In genomic region chr6:148986003-148986402, GRCm38 (mm10) we compare ENCODE assay signal across 25 mouse cellular contexts. TPM values are rescaled to one million over a fixed set of nuclear protein-coding genes. Genes with fewer than 3 reads are reported as not detected.
DNase-seq lines count a peak whose midpoint lies in the region; ATAC-seq and TF ChIP-seq lines count a peak whose summit lies in the region.
"Had no signal": no experiment of that assay in that cellular context is flagged by ENCODE, and none has a peak within 500 bp of the region (broad histone marks: within the 10 kb centered on the region; RNA-seq: fewer than 3 reads in every experiment).

No protein-coding gene starts in this region.

- H3K36me3 ChIP-seq in forebrain, embryonic 13.5 days (ENCODE audit: poor library complexity, severe bottlenecking): peaks cover 4% of the 10 kb centered on the region; the same call in 1 of the 2 replicates
- no peaks in the 10 kb centered on the region for H3K36me3 ChIP-seq in forebrain, embryonic 11.5 days (ENCODE audit: control insufficient read depth, insufficient read depth, low read length)
- H3K36me3 ChIP-seq in kidney, adult 2 months (ENCODE audit: control insufficient read depth, insufficient read depth, low read length): no peaks in the 10 kb centered on the region
- peaks cover 6% of the 10 kb centered on the region; the same call in 1 of the 2 replicates for H3K36me3 ChIP-seq in forebrain, embryonic 14.5 days (ENCODE audit: control insufficient read depth, insufficient read depth, low read length)
- H3K36me3 ChIP-seq: kidney, embryonic 15.5 days; limb, embryonic 10.5 days had no signal

- H3K9ac ChIP-seq in forebrain, embryonic 13.5 days: no peak overlapping the region
- H3K9ac ChIP-seq in forebrain, embryonic 11.5 days (ENCODE audit: low read length): no peak overlapping the region
- H3K9ac ChIP-seq in forebrain, embryonic 14.5 days (ENCODE audit: low read length): no peak overlapping the region
- H3K9ac ChIP-seq: kidney, embryonic 15.5 days; lung, embryonic 14.5 days had no signal

- ATAC-seq in forebrain, embryonic 13.5 days: 0 out of 2 replicates have a peak, but pooled peaks have one; percentile 27
- ATAC-seq in forebrain, embryonic 11.5 days (replicated peaks; ENCODE audit: low FRiP score): no peak
- peak; percentile 94 for ATAC-seq in megakaryocyte progenitor cell, adult 5-6 weeks (replicated peaks; ENCODE audit: poor library complexity)
- ATAC-seq in forebrain, embryonic 14.5 days: no peak; the same call in 1 of the 2 replicates
- ATAC-seq: CD4-positive, CD25-positive, alpha-beta regulatory T cell, adult 4 months; forebrain, embryonic 16.5 days; hindbrain, postnatal 0 days; intestine, embryonic 16.5 days; midbrain, embryonic 16.5 days had no signal

- TF ChIP-seq POLR2A in kidney, adult 2 months (IDR thresholded peaks at IDR 0.05; ENCODE audit: low read depth, low read length): no peak

- no peak overlapping the region for H3K4me2 ChIP-seq in forebrain, embryonic 13.5 days
- H3K4me2 ChIP-seq in forebrain, embryonic 11.5 days (ENCODE audit: low read depth, low read length, severe bottlenecking): no peak overlapping the region
- no peak overlapping the region for H3K4me2 ChIP-seq in forebrain, embryonic 14.5 days (ENCODE audit: low read length)
- H3K4me2 ChIP-seq: kidney, embryonic 15.5 days; lung, embryonic 14.5 days had no signal

- H3K4me1 ChIP-seq in forebrain, embryonic 13.5 days: no peaks in the 10 kb centered on the region
- H3K4me1 ChIP-seq in forebrain, embryonic 11.5 days (replicated peaks; ENCODE audit: control insufficient read depth, insufficient read depth, low read length): no peaks in the 10 kb centered on the region
- H3K4me1 ChIP-seq in kidney, adult 2 months (ENCODE audit: control insufficient read depth, insufficient read depth, low read length): no peaks in the 10 kb centered on the region
- H3K4me1 ChIP-seq in forebrain, embryonic 14.5 days (ENCODE audit: control insufficient read depth, insufficient read depth, low read length): no peaks in the 10 kb centered on the region
- H3K4me1 ChIP-seq: kidney, embryonic 15.5 days; limb, embryonic 10.5 days had no signal

- H3K27ac ChIP-seq in forebrain, embryonic 13.5 days: no peak overlapping the region
- H3K27ac ChIP-seq in forebrain, embryonic 11.5 days (ENCODE audit: low read depth, low read length): no peak overlapping the region
- no peak overlapping the region for H3K27ac ChIP-seq in kidney, adult 2 months (ENCODE audit: insufficient read depth, low read depth, low read length)
- H3K27ac ChIP-seq in forebrain, embryonic 14.5 days (ENCODE audit: low read depth, low read length): no peak overlapping the region
- H3K27ac ChIP-seq: hindbrain, postnatal 0 days; kidney, embryonic 15.5 days; limb, embryonic 10.5 days had no signal

- H3K4me3 ChIP-seq in forebrain, embryonic 13.5 days: no peak overlapping the region
- H3K4me3 ChIP-seq in forebrain, embryonic 11.5 days (ENCODE audit: low read depth, low read length): no peak overlapping the region
- H3K4me3 ChIP-seq in kidney, adult 2 months (ENCODE audit: insufficient read depth, low read depth, low read length): no peak overlapping the region
- no peak overlapping the region for H3K4me3 ChIP-seq in forebrain, embryonic 14.5 days (ENCODE audit: low read depth, low read length)
- H3K4me3 ChIP-seq: kidney, embryonic 15.5 days; limb, embryonic 10.5 days had no signal

- no peaks in the 10 kb centered on the region for H3K27me3 ChIP-seq in forebrain, embryonic 13.5 days
- H3K27me3 ChIP-seq in forebrain, embryonic 11.5 days (ENCODE audit: control insufficient read depth, insufficient read depth, low read length): no peaks in the 10 kb centered on the region
- H3K27me3 ChIP-seq in kidney, adult 2 months (replicated peaks; ENCODE audit: control insufficient read depth, insufficient read depth, low read length): no peaks in the 10 kb centered on the region
- no peaks in the 10 kb centered on the region for H3K27me3 ChIP-seq in forebrain, embryonic 14.5 days (replicated peaks; ENCODE audit: control insufficient read depth, insufficient read depth, low read length)
- H3K27me3 ChIP-seq: kidney, embryonic 15.5 days had no signal

- TF ChIP-seq CTCF in kidney, adult 2 months (conservative IDR thresholded peaks at IDR 0.05; ENCODE audit: insufficient read depth, insufficient read length, low read depth, low read length): no peak

- no peaks in the 10 kb centered on the region for H3K9me3 ChIP-seq in forebrain, embryonic 13.5 days (replicated peaks)
- H3K9me3 ChIP-seq in forebrain, embryonic 11.5 days (ENCODE audit: control insufficient read depth, low read length): no peaks in the 10 kb centered on the region
- no peaks in the 10 kb centered on the region for H3K9me3 ChIP-seq in forebrain, embryonic 14.5 days (replicated peaks; ENCODE audit: control insufficient read depth, low read length)
- H3K9me3 ChIP-seq: kidney, embryonic 15.5 days; limb, embryonic 10.5 days had no signal

- WGBS in forebrain, embryonic 13.5 days: 88% methylated on average over 4 of the region's 4 CpGs
- 90% methylated on average over 4 of the region's 4 CpGs for WGBS in forebrain, embryonic 11.5 days
- WGBS in kidney, adult 2 months: 87% methylated on average over 4 of the region's 4 CpGs
- 91% methylated on average over 4 of the region's 4 CpGs for WGBS in forebrain, embryonic 14.5 days

- no peak for DNase-seq in forebrain, embryonic 11.5 days (ENCODE audit: low spot score)
- DNase-seq in A20 (ENCODE audit: low read depth, low spot score): peak; percentile 87
- DNase-seq in R1 (ENCODE audit: low read depth, low spot score): peak; percentile 63
- DNase-seq in embryo, embryonic 10.5 days (ENCODE audit: low spot score): no peak
- DNase-seq in kidney, adult 2 months: no peak
- no peak for DNase-seq in forebrain, embryonic 14.5 days (ENCODE audit: low spot score)
- DNase-seq: adrenal gland, postnatal 14 days; cerebellum, adult 2 months; cerebellum, postnatal 25 days; gastrocnemius, postnatal 25 days; heart, postnatal 4 days; kidney, postnatal 36 days; lung, embryonic 14.5 days; right cerebral cortex, adult 18-20 months; right cerebral cortex, postnatal 4 days; thymus, postnatal 36 days had no signal

RNA-seq across cellular contexts. Expression of gene Sinhcaf, which starts 39.7 kb away (rescaled TPM):
- 187 and 207 TPM in 2 replicates for polyA plus RNA-seq in forebrain, embryonic 13.5 days (2015; fragmentation: Nextera tagmentation; extraction: Ambion mirVana)
- 292 and 305 TPM in 2 replicates for polyA plus RNA-seq in forebrain, embryonic 11.5 days (2014; fragmentation: Nextera tagmentation; extraction: Ambion mirVana)
- 43.3 and 43.6 TPM in 2 replicates for total RNA-seq in megakaryocyte progenitor cell, adult 5-6 weeks (2015)
- total RNA-seq in megakaryocyte progenitor cell, adult 5-6 weeks (2017): 97.8 and 122 TPM in 2 replicates
- polyA plus RNA-seq in kidney, adult 2 months (2012; rRNA removed): 2.4 and 4.4 TPM in 2 replicates
- 137 and 152 TPM in 2 replicates for polyA plus RNA-seq in forebrain, embryonic 14.5 days (2014; fragmentation: Nextera tagmentation; extraction: Ambion mirVana)

Comparison
In these comparisons a context has a peak if more than half of its experiments do, and no peak if none do; other contexts are left out.
1. ATAC-seq: peak in forebrain, embryonic 13.5 days (single experiment) and megakaryocyte progenitor cell, adult 5-6 weeks (single experiment); none in forebrain, embryonic 11.5 days (single experiment) and forebrain, embryonic 14.5 days (single experiment).
2. DNase-seq: peak in A20 (single experiment) and R1 (single experiment); none in forebrain, embryonic 11.5 days (single experiment), embryo, embryonic 10.5 days (single experiment), kidney, adult 2 months (single experiment) and forebrain, embryonic 14.5 days (single experiment).
3. RNA of gene Sinhcaf, which starts 39.7 kb away (polyA plus RNA-seq): 292 to 305 TPM in forebrain, embryonic 11.5 days, 187 to 207 TPM in forebrain, embryonic 13.5 days and 137 to 152 TPM in forebrain, embryonic 14.5 days; 2.4 to 4.4 TPM in kidney, adult 2 months; every median in the first group is over 10 times any median in the second.